Mouse (Mus musculus) left cerebral cortex, adult 11 months (tissue): ENCODE measurements at regions not wholly inside any gene's neighbourhood (a gene's known extent, or its start where the extent isn't known, plus 50 kb on each side); places are given as distances from the start of the nearest gene placed in this dataset.

Experiments used
- DNase-seq: peaks from one replicate; pipeline ENCODE4 v3.0.0; 2022; ENCODE audit warnings: low spot score

- no peak for DNase-seq
These were observed 162.3 kb upstream of the Hnrnpa3 start for GRCm38 (mm10) chr2:75496606-75497240.

GRCm38 (mm10) chr2:75510223-75510622 is 148.8 kb upstream of the Hnrnpa3 start:
- no peak for DNase-seq

GRCm38 (mm10) chr2:75512422-75513170 is 146.5 kb upstream of the Hnrnpa3 start:
- no peak for DNase-seq

GRCm38 (mm10) chr2:75514171-75514570 is 144.9 kb upstream of the Hnrnpa3 start:
- DNase-seq: no peak

GRCm38 (mm10) chr2:75516223-75516622 is 142.8 kb upstream of the Hnrnpa3 start:
- no peak for DNase-seq

- no peak for DNase-seq
These were observed 142.0 kb upstream of the Hnrnpa3 start for GRCm38 (mm10) chr2:75517096-75517495.

GRCm38 (mm10) chr2:75518607-75519006 is 140.5 kb upstream of the Hnrnpa3 start:
- no peak for DNase-seq

GRCm38 (mm10) chr2:75525562-75525961 is 133.5 kb upstream of the Hnrnpa3 start:
- DNase-seq: no peak

- no peak for DNase-seq
These were observed 130.4 kb upstream of the Hnrnpa3 start for GRCm38 (mm10) chr2:75528706-75529105.

- DNase-seq: no peak
These were observed 120.9 kb upstream of the Hnrnpa3 start for GRCm38 (mm10) chr2:75538114-75538513.

GRCm38 (mm10) chr2:75539726-75540125 is 119.3 kb upstream of the Hnrnpa3 start:
- no peak for DNase-seq

- no peak for DNase-seq
These were observed 116.7 kb upstream of the Hnrnpa3 start for GRCm38 (mm10) chr2:75542331-75542730.

- no peak for DNase-seq
These were observed 116.3 kb upstream of the Hnrnpa3 start for GRCm38 (mm10) chr2:75542781-75543180.

GRCm38 (mm10) chr2:75545971-75546370 is 113.1 kb upstream of the Hnrnpa3 start:
- DNase-seq: no peak

- DNase-seq: no peak
These were observed 103.4 kb upstream of the Hnrnpa3 start for GRCm38 (mm10) chr2:75555676-75556075.

- DNase-seq: no peak
These were observed 102.3 kb upstream of the Hnrnpa3 start for GRCm38 (mm10) chr2:75556744-75557143.

GRCm38 (mm10) chr2:75557392-75557791 is 101.7 kb upstream of the Hnrnpa3 start:
- DNase-seq: no peak

GRCm38 (mm10) chr2:75559920-75560319 is 99.1 kb upstream of the Hnrnpa3 start:
- DNase-seq: no peak

GRCm38 (mm10) chr2:75563253-75563913 is 95.7 kb upstream of the Hnrnpa3 start:
- no peak for DNase-seq

- no peak for DNase-seq
These were observed 94.3 kb upstream of the Hnrnpa3 start for GRCm38 (mm10) chr2:75564809-75565208.

GRCm38 (mm10) chr2:75567131-75567530 is 91.9 kb upstream of the Hnrnpa3 start:
- no peak for DNase-seq

GRCm38 (mm10) chr2:75569756-75570155 is 89.3 kb upstream of the Hnrnpa3 start:
- DNase-seq: no peak

GRCm38 (mm10) chr2:75570246-75570645 is 88.8 kb upstream of the Hnrnpa3 start:
- no peak for DNase-seq
